Mouse (Mus musculus): ENCODE measurements around the gene Gm9837. TPM values are rescaled to one million over a fixed set of nuclear protein-coding genes. Genes with fewer than 3 reads are reported as not detected.

The Gm9837 gene
- total RNA-seq, 1 experiment from 2014 or later, result not detected

GRCm38 (mm10) chr11:53489421-53489820 lies 19.1 kb upstream of the Gm9837 start:
- no peak for ATAC-seq (replicated peaks; ENCODE audit: low read depth, poor library complexity, severe bottlenecking)

- ATAC-seq (replicated peaks; ENCODE audit: low read depth, poor library complexity, severe bottlenecking), result no peak
Measured at GRCm38 (mm10) chr11:53489007-53489406, 18.7 kb upstream of the Gm9837 start.

GRCm38 (mm10) chr11:53486822-53487594 lies 16.7 kb upstream of the Gm9837 start:
- ATAC-seq (replicated peaks; ENCODE audit: low read depth, poor library complexity, severe bottlenecking), result peak; percentile 64

GRCm38 (mm10) chr11:53486351-53486750 lies 16.1 kb upstream of the Gm9837 start:
- ATAC-seq (replicated peaks; ENCODE audit: low read depth, poor library complexity, severe bottlenecking), result no peak

- no peak for ATAC-seq (replicated peaks; ENCODE audit: low read depth, poor library complexity, severe bottlenecking)
Measured at GRCm38 (mm10) chr11:53485719-53486118, 15.4 kb upstream of the Gm9837 start.

GRCm38 (mm10) chr11:53483159-53483891 lies 13.0 kb upstream of the Gm9837 start:
- peak; percentile 20; the same call in 1 of the 2 replicates for ATAC-seq (replicated peaks; ENCODE audit: low read depth, poor library complexity, severe bottlenecking)

- peak; percentile 53; the same call in 1 of the 2 replicates for ATAC-seq (replicated peaks; ENCODE audit: low read depth, poor library complexity, severe bottlenecking)
Measured at GRCm38 (mm10) chr11:53481088-53481730, 10.9 kb upstream of the Gm9837 start.

GRCm38 (mm10) chr11:53479783-53480301 lies 9.6 kb upstream of the Gm9837 start, which contains the start of the genes Gm9945 and Sowaha:
Gm9945 (plus strand) TSS chr11:53480166.
Sowaha (minus strand) TSS chr11:53480274.
- ATAC-seq (replicated peaks; ENCODE audit: low read depth, poor library complexity, severe bottlenecking), result peak; percentile 26

GRCm38 (mm10) chr11:53479171-53479782 lies 9.0 kb upstream of the Gm9837 start:
- ATAC-seq (replicated peaks; ENCODE audit: low read depth, poor library complexity, severe bottlenecking), result no peak

GRCm38 (mm10) chr11:53478383-53479170 lies 8.3 kb upstream of the Gm9837 start:
- ATAC-seq (replicated peaks; ENCODE audit: low read depth, poor library complexity, severe bottlenecking), result no peak

- ATAC-seq (replicated peaks; ENCODE audit: low read depth, poor library complexity, severe bottlenecking), result no peak
Measured at GRCm38 (mm10) chr11:53477833-53478232, 7.6 kb upstream of the Gm9837 start.

- ATAC-seq (replicated peaks; ENCODE audit: low read depth, poor library complexity, severe bottlenecking), result no peak
Measured at GRCm38 (mm10) chr11:53475620-53476019, 5.3 kb upstream of the Gm9837 start.

GRCm38 (mm10) chr11:53472709-53473108 lies 2.4 kb upstream of the Gm9837 start:
- no peak for ATAC-seq (replicated peaks; ENCODE audit: low read depth, poor library complexity, severe bottlenecking)

- no peak for ATAC-seq (replicated peaks; ENCODE audit: low read depth, poor library complexity, severe bottlenecking)
Measured at GRCm38 (mm10) chr11:53469294-53469967, 848 bp downstream of the Gm9837 start.

GRCm38 (mm10) chr11:53466231-53466971 lies 3.9 kb downstream of the Gm9837 start:
- ATAC-seq (replicated peaks; ENCODE audit: low read depth, poor library complexity, severe bottlenecking), result peak; percentile 66

GRCm38 (mm10) chr11:53463551-53464424 lies 6.5 kb downstream of the Gm9837 start:
- ATAC-seq (replicated peaks; ENCODE audit: low read depth, poor library complexity, severe bottlenecking), result peak; percentile 33; the same call in 1 of the 2 replicates

GRCm38 (mm10) chr11:53461727-53462126 lies 8.6 kb downstream of the Gm9837 start:
- ATAC-seq (replicated peaks; ENCODE audit: low read depth, poor library complexity, severe bottlenecking), result no peak

Measured in common myeloid progenitor, adult 5-6 weeks (primary cell).